Mouse (Mus musculus): ENCODE measurements around the gene Aldh18a1.

The Aldh18a1 gene

DNA sequence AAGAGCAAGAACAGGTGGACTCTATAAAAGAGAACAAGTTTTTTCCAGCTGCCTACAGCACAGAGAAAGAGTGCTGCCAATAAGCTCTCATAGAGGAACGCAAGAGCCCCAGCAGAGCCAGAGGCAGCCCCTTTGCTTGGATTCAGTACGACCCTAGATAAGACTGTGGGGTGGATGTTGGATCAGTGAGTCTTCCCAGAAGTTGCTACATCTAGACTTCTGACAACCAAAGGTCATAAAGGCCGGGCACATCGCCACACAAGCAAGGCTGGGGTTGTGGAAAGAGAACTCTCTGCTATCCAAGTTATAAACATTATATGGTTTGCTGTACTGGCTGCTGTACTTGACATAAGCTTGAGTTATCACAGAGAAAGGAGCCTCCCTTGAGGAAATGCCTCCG, 67.9 kb downstream of the Aldh18a1 start:
- DNase-seq, result no peak

- DNase-seq, result no peak
Measured at GRCm38 (mm10) chr19:40518706-40519105, 69.6 kb downstream of the Aldh18a1 start.

DNA sequence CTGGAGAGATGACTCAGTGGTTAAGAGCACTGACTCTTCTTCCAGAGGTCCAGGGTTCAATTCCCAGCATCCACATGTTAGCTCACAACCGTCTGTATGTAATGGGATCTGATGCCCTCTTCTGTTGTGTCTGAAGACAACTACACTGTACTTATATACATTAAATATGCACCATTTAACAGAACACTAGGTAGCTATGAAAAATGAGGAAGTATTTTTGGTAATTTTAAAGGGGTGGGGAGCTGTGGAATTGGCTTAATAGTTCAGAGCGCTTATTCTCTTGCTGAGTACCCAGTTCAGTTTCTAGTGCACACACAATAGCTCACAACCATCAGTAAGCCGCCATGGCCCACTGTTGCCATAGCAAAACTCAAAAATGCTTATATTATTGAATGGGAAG, 72.7 kb downstream of the Aldh18a1 start:
- DNase-seq, result no peak

DNA sequence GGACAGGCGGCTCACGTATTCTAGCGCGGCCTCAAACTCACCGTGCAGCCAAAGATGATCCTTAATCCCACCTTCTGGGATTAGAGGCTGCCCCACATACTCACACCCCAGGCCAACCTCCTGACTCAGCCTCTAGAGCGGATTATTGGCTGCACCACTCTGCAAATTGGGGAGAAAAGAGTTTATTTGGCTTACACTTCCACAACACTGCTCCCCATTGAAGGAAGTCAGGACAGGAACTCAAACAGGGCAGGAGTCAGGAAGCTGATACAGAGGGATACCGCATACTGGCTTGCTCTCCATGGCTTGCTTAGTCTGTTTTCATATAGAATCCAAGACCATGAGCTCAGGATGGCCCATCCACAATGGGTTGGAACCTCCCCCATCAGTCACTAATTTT, 73.9 kb downstream of the Aldh18a1 start:
- peak; percentile 48 for DNase-seq

DNA sequence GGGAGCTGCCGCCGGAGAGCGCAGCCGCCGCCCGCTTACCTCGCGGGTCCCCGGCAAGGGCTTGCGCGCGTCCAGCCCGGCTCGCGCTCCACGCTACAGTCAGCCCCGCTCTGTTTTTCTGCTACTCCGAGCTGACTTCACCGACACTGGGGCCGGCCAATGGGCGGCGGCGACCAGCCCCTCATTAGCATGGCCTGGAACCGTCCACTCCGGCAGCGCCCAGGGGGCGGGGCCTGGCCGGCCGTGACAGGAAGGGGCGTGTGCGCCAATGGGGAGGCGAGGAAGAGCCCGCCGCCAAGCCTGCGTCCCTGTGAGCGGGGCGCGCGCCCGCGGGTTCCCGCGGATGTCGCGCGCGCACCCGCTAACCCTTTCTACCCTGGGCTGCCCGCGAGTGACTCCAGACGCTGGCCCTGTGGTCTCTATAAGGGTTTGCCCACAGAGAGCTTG, 74.6 kb downstream of the Aldh18a1 start, which contains the start of gene Sorbs1:
Gene Sorbs1, minus strand, starts transcription at position 148 of the 447 bp plus-strand sequence.
- peak; percentile 98 for DNase-seq

DNA sequence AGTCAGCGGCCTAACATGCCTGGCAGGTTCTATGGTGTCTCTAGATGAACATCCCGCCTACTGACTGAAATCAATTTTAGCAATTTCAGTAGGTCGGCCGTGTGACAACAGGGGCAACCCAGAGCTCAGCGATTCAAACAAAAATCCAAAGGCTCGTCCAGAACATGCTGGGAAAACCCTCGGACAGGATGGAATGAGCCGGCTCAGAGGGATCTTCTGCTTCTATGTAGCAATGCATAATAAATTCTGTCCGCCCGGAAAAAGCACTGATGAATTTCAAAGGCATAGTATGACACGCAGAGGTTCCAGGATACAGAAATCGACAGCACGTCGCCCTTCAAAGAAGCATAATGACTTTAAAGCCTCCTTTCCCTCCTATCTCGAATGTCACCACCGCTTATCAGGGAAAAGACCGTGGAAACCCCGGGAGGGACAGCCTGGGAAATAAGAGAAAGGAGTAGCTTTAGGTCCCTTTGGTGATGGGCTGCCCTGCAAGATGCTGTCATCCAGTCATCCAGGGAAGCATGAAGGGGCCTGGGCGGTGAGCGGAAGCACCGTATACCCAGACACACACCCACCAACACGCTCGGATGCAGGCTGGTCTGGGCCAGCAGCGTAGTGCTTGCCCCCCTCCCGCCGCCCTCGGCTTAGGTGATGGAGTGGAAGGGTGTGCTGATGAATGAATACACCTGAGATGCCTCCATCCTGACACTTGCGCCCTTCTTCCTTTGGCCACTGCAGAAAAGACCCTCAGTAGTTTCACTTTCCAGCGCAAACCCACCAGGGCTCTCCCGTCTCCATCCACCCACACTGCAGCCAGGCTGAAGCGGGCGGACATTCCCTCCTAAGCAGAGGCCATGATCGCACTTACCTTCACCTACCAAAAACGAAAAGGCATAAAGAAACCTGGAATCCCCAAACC, 75.5 kb downstream of the Aldh18a1 start:
- peak; percentile 67 for DNase-seq

GRCm38 (mm10) chr19:40511679-40512309, 76.5 kb downstream of the Aldh18a1 start:
- DNase-seq, result peak; percentile 56

- no peak for DNase-seq
Measured at GRCm38 (mm10) chr19:40511100-40511439, 77.2 kb downstream of the Aldh18a1 start.

GRCm38 (mm10) chr19:40510387-40511099, 77.7 kb downstream of the Aldh18a1 start:
- DNase-seq, result no peak

DNA sequence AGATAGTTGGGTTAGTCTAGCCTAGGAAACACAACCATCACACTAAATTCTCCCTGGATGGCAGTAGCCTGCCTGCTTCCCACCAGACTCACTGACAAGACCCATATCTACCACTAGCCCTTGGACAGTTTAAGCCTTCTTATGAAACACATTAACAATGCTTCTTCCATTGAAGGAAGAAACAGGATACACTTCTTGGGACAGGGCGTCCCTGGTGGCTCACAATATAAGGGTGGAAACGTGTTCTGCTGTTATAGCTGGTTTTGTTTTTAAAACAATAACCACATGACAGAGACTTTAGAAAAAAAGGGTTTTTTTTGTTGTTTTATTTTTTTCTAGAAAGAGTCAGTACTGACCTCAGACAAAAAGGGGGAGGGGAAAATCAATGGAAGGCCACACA, 79.0 kb downstream of the Aldh18a1 start:
- no peak for DNase-seq

DNA sequence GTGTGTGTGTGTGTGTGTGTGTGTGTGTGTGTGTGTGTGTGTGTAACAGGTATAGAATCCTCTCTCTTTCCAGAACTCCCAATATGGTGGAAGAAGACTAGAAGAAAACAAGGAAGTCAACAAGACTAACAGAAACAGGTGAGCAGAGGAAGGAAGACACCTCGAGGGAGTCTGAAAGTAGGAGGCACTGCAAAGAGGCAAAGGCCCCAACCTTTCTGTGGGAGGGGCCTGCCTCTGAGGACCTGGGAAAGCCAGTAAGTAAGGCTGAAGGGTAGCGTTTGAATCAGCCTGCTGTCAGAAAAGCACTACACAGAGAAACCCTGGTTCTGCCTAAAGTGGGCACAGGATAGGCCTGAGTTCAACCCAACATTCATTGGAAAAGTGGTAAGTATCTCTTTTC, 79.4 kb downstream of the Aldh18a1 start:
- no peak for DNase-seq

- DNase-seq, result no peak
Measured at GRCm38 (mm10) chr19:40506965-40507364, 81.3 kb downstream of the Aldh18a1 start.

- no peak for DNase-seq
Measured at GRCm38 (mm10) chr19:40504336-40504735, 83.9 kb downstream of the Aldh18a1 start.

Data from cerebellum, adult 11-12 months (tissue).